In the genomic region with DNA sequence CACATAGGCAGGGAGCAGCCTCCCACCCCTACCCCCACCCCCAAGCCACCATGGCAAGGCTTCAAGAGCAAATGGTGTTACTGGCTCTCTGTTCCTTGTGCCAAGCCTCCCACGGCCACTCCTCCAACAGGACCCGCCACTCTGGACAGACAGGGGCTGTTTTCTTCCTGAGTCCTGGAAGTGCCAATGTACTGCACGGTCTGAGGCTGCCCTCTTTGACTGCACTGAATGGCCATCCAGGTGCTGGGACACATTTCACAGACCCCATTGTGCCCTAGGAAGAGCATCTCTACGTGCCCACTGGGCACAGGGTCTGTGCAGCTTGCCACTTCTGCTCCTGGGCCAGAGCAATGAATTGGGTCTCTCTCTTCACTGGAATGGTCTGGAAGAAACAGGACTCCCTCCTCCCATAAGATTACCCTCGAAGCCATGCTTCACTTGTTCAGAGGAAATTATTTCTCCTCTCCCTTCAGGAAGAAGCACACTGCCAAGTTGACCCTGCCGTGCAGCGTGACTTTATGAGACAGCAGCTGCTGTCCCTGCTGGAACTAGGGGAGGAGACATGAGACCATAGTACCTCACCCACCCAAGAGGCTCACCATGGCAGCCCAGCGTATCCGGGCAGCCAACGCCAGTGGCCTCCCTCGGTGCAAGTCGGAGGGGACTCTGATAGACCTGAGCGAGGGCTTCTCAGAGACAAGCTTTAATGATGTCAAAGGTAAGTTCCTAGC, we compare ENCODE assay signal across 13 mouse cellular contexts.
DNase-seq lines count a peak whose midpoint lies in the region; ATAC-seq and TF ChIP-seq lines count a peak whose summit lies in the region.
"Had no signal": no experiment of that assay in that cellular context is flagged by ENCODE, and none has a peak within 500 bp of the region (broad histone marks: within the 10 kb centered on the region; RNA-seq: fewer than 3 reads in every experiment).

No protein-coding gene starts in this region.

- no peak for TF ChIP-seq POLR2A in brain, embryonic 14.5 days (IDR thresholded peaks at IDR 0.05; ENCODE audit: borderline replicate concordance, extremely low read depth, insufficient read depth, insufficient read length, poor library complexity, severe bottlenecking)
- no peak for TF ChIP-seq POLR2A in limb, embryonic 14.5 days (IDR thresholded peaks at IDR 0.05; ENCODE audit: borderline replicate concordance, extremely low read depth, insufficient read depth, insufficient read length)

- DNase-seq in heart, embryonic 10.5 days (ENCODE audit: low spot score): no peak
- no peak for DNase-seq in heart, postnatal 14 days
- DNase-seq in layer of hippocampus, adult 9-11 months: peak; percentile 47
- DNase-seq in layer of hippocampus, postnatal 25 days (ENCODE audit: extremely low spot score in 1 of 2, low spot score in 1 of 2): no peak
- DNase-seq in brain, embryonic 14.5 days (ENCODE audit: low read depth): peak; percentile 24
- no peak for DNase-seq in limb, embryonic 14.5 days (ENCODE audit: low spot score)
- DNase-seq in thymus, postnatal 0 days (ENCODE audit: low spot score): no peak
- DNase-seq: gastrocnemius, postnatal 14 days; kidney, adult 11 months; lung, embryonic 14.5 days; right cerebral cortex, postnatal 14 days had no signal

- H3K27ac ChIP-seq in heart, embryonic 10.5 days: 0 out of 2 replicates have a peak overlapping the region, but pooled peaks have one; percentile 29
- 0 out of 2 replicates have a peak overlapping the region, but pooled peaks have one; percentile 13 for H3K27ac ChIP-seq in limb, embryonic 14.5 days (replicated peaks; ENCODE audit: low read depth, low read length)

- H3K9me3 ChIP-seq in heart, embryonic 10.5 days: no peaks in the 10 kb centered on the region
- H3K9me3 ChIP-seq in limb, embryonic 14.5 days (ENCODE audit: control insufficient read depth, low read length): no peaks in the 10 kb centered on the region

- no peak overlapping the region for H3K4me3 ChIP-seq in heart, embryonic 10.5 days
- H3K4me3 ChIP-seq in limb, embryonic 14.5 days (replicated peaks; ENCODE audit: low read length): no peak overlapping the region
- H3K4me3 ChIP-seq: erythroblast, embryonic 14.5 days; megakaryocyte, embryonic 14.5 days had no signal

- intact Hi-C loops in heart, postnatal 14 days (cut with DNase I): loop anchor here (2.0 to 5.0 kb wide), 2 partner anchors 45 to 66 kb away; partner anchors contain the start of gene Sh3bp4

- no peak overlapping the region for H3K9ac ChIP-seq in limb, embryonic 14.5 days (ENCODE audit: low read depth, low read length, severe bottlenecking)
- H3K9ac ChIP-seq: lung, embryonic 14.5 days had no signal

- no peaks in the 10 kb centered on the region for H3K27me3 ChIP-seq in heart, embryonic 10.5 days (ENCODE audit: insufficient read depth, poor library complexity, severe bottlenecking)
- no peaks in the 10 kb centered on the region for H3K27me3 ChIP-seq in limb, embryonic 14.5 days (ENCODE audit: control insufficient read depth, insufficient read depth, low read length)
- H3K27me3 ChIP-seq: megakaryocyte, embryonic 14.5 days had no signal

- peaks cover 52% of the 10 kb centered on the region for H3K4me1 ChIP-seq in heart, embryonic 10.5 days
- peaks cover 36% of the 10 kb centered on the region for H3K4me1 ChIP-seq in limb, embryonic 14.5 days (ENCODE audit: control insufficient read depth, insufficient read depth, low read length)
- H3K4me1 ChIP-seq: megakaryocyte, embryonic 14.5 days had no signal

- no peak for ATAC-seq in limb, embryonic 14.5 days (ENCODE audit: low FRiP score, low read depth)

- WGBS in heart, embryonic 10.5 days: 87% methylated on average over 13 of the region's 13 CpGs
- 70% methylated on average over 13 of the region's 13 CpGs for WGBS in limb, embryonic 14.5 days

- H3K4me2 ChIP-seq in limb, embryonic 14.5 days (replicated peaks; ENCODE audit: low read depth, low read length, severe bottlenecking): no peak overlapping the region
- H3K4me2 ChIP-seq: lung, embryonic 14.5 days had no signal

- TF ChIP-seq CTCF in brain, embryonic 14.5 days (IDR thresholded peaks at IDR 0.05; ENCODE audit: borderline replicate concordance, extremely low read depth, insufficient read depth, insufficient read length): no peak

- peaks cover 30% of the 10 kb centered on the region for H3K36me3 ChIP-seq in heart, embryonic 10.5 days
- peaks cover 17% of the 10 kb centered on the region for H3K36me3 ChIP-seq in limb, embryonic 14.5 days (ENCODE audit: control insufficient read depth, insufficient read depth, low read length)

Comparison
In these comparisons a context has a peak if more than half of its experiments do, and no peak if none do; other contexts are left out.
1. DNase-seq: peak in layer of hippocampus, adult 9-11 months (single experiment) and brain, embryonic 14.5 days (single experiment); none in heart, embryonic 10.5 days (single experiment), heart, postnatal 14 days (0 of 2), layer of hippocampus, postnatal 25 days (0 of 2), limb, embryonic 14.5 days (single experiment) and thymus, postnatal 0 days (single experiment).